Mouse (Mus musculus): ENCODE results near the gene Tmem128.
A peak's percentile ranks its signal among the peaks of the same experiment; 100 is the strongest.

The Tmem128 gene

GRCm38 (mm10) chr5:38277936-38278600 is 18.1 kb downstream of the Tmem128 start:
- DNase-seq, result no peak

GRCm38 (mm10) chr5:38280075-38280474 is 20.1 kb downstream of the Tmem128 start:
- DNase-seq, result no peak

GRCm38 (mm10) chr5:38285724-38286123 is 25.7 kb downstream of the Tmem128 start:
- no peak for DNase-seq

GRCm38 (mm10) chr5:38288476-38288875 is 28.5 kb downstream of the Tmem128 start:
- no peak for DNase-seq

- DNase-seq, result no peak
These were observed 41.9 kb downstream of the Tmem128 start for GRCm38 (mm10) chr5:38301761-38302411.

GRCm38 (mm10) chr5:38302651-38303050 is 42.7 kb downstream of the Tmem128 start:
- no peak for DNase-seq

GRCm38 (mm10) chr5:38305241-38305640 is 45.3 kb downstream of the Tmem128 start:
- DNase-seq, result no peak

- DNase-seq, result peak; percentile 93
These were observed 47.5 kb downstream of the Tmem128 start for GRCm38 (mm10) chr5:38307255-38308101.

- peak; percentile 69 for DNase-seq
These were observed 48.9 kb downstream of the Tmem128 start for GRCm38 (mm10) chr5:38308873-38309272.

GRCm38 (mm10) chr5:38309795-38310194 is 49.8 kb downstream of the Tmem128 start:
- no peak for DNase-seq

Measured in kidney, adult 18-20 months (tissue).